Mouse (Mus musculus): ENCODE measurements around the gene Kif5a. TPM values are rescaled to one million over a fixed set of nuclear protein-coding genes. Genes with fewer than 3 reads are reported as not detected.
"Not testable (repeated sequence)": the region's sequence is repeated elsewhere in the genome, so short reads cannot be mapped to it uniquely, and the experiment has no call there.

Gene Kif5a
- polyA plus RNA-seq, 1 experiment = 0.14 TPM

- Histone ChIP-seq H3K79me2 (ENCODE audit: control insufficient read depth, insufficient read depth) (peaks cover 2% of the 10 kb centered on the region), H3K4me2 (ENCODE audit: low read depth) (peak overlapping the region; percentile 99), H3K4me3 (peak overlapping the region; percentile 93), H3K27me3 (ENCODE audit: control insufficient read depth, insufficient read depth, insufficient read length) (no peaks in the 10 kb centered on the region), H3ac (ENCODE audit: control insufficient read depth, insufficient read length) (peak overlapping the region; percentile 75), H3K36me3 (ENCODE audit: control insufficient read depth, insufficient read depth) (peaks cover 5% of the 10 kb centered on the region)
- TF ChIP-seq MYOD1 (IDR thresholded peaks at IDR 0.05; ENCODE audit: control insufficient read depth in 1 of 3, insufficient read length in 2 of 3, low read depth in 2 of 3) (no peak), USF1 (IDR thresholded peaks at IDR 0.05; ENCODE audit: low read depth) (no peak), MYOG (IDR thresholded peaks at IDR 0.05; ENCODE audit: control insufficient read depth in 1 of 3, insufficient read depth in 1 of 3, insufficient read length in 2 of 3, low read depth in 2 of 3) (no peak), POLR2AphosphoS2 (IDR thresholded peaks at IDR 0.05; ENCODE audit: insufficient read length, low read depth) (no peak), E2F4 (IDR thresholded peaks at IDR 0.05; ENCODE audit: insufficient read depth) (no peak), TCF3 (IDR thresholded peaks at IDR 0.05; ENCODE audit: insufficient read length, low read depth) (no peak), POLR2A (IDR thresholded peaks at IDR 0.05; ENCODE audit: insufficient read length, low read depth) (no peak), CEBPB (IDR thresholded peaks at IDR 0.05; ENCODE audit: insufficient read depth, poor library complexity, severe bottlenecking) (no peak), SRF (IDR thresholded peaks at IDR 0.05; ENCODE audit: control insufficient read depth, insufficient read length, low read depth) (no peak), TCF12 (IDR thresholded peaks at IDR 0.05; ENCODE audit: insufficient read depth, poor library complexity, severe bottlenecking) (no peak), REST (IDR thresholded peaks at IDR 0.05; ENCODE audit: insufficient read depth, insufficient read length) (no peak), MAX (IDR thresholded peaks at IDR 0.05; ENCODE audit: low read depth) (no peak)
These were observed 66.8 kb downstream of the Kif5a start for GRCm38 (mm10) chr10:127196392-127196791.

GRCm38 (mm10) chr10:127195328-127196129 lies 67.6 kb downstream of the Kif5a start, which contains the start of gene Dtx3:
TSS of gene Dtx3 (minus strand) at chr10:127195728.
- Histone ChIP-seq H3ac (ENCODE audit: control insufficient read depth, insufficient read length) (peak within 1 kb of the TSS; percentile 75), H3K36me3 (ENCODE audit: control insufficient read depth, insufficient read depth) (no peaks in the 10 kb centered on the region), H3K79me2 (ENCODE audit: control insufficient read depth, insufficient read depth) (peaks cover 2% of the 10 kb centered on the region), H3K27me3 (ENCODE audit: control insufficient read depth, insufficient read depth, insufficient read length) (no peaks in the 10 kb centered on the region), H3K4me3 (peak within 1 kb of the TSS; percentile 93), H3K4me2 (ENCODE audit: low read depth) (peak within 1 kb of the TSS; percentile 99)
- no peak for TF ChIP-seq MAX (IDR thresholded peaks at IDR 0.05; ENCODE audit: low read depth)
- TF ChIP-seq SRF (IDR thresholded peaks at IDR 0.05; ENCODE audit: control insufficient read depth, insufficient read length, low read depth) = no peak
- no peak for TF ChIP-seq REST (IDR thresholded peaks at IDR 0.05; ENCODE audit: insufficient read depth, insufficient read length)
- no peak for TF ChIP-seq TCF12 (IDR thresholded peaks at IDR 0.05; ENCODE audit: insufficient read depth, poor library complexity, severe bottlenecking)
- TF ChIP-seq E2F4 (IDR thresholded peaks at IDR 0.05; ENCODE audit: insufficient read depth) = no peak
- no peak for TF ChIP-seq TCF3 (IDR thresholded peaks at IDR 0.05; ENCODE audit: insufficient read length, low read depth)
- peak; percentile 62 for TF ChIP-seq POLR2A (IDR thresholded peaks at IDR 0.05; ENCODE audit: insufficient read length, low read depth)
- no peak for TF ChIP-seq POLR2AphosphoS2 (IDR thresholded peaks at IDR 0.05; ENCODE audit: insufficient read length, low read depth)
- TF ChIP-seq MYOG (IDR thresholded peaks at IDR 0.05; ENCODE audit: control insufficient read depth in 1 of 3, insufficient read depth in 1 of 3, insufficient read length in 2 of 3, low read depth in 2 of 3) = no peak
- TF ChIP-seq USF1 (IDR thresholded peaks at IDR 0.05; ENCODE audit: low read depth) = peak; percentile 76
- TF ChIP-seq MYOD1 (IDR thresholded peaks at IDR 0.05; ENCODE audit: control insufficient read depth in 1 of 3, insufficient read length in 2 of 3, low read depth in 2 of 3) = no peak
- no peak for TF ChIP-seq CEBPB (IDR thresholded peaks at IDR 0.05; ENCODE audit: insufficient read depth, poor library complexity, severe bottlenecking)

- H3K4me2 ChIP-seq (ENCODE audit: low read depth) = peak overlapping the region; percentile 84
- H3K27me3 ChIP-seq (ENCODE audit: control insufficient read depth, insufficient read depth, insufficient read length) = no peaks in the 10 kb centered on the region
- TF ChIP-seq MYOD1 (IDR thresholded peaks at IDR 0.05; ENCODE audit: control insufficient read depth in 1 of 3, insufficient read length in 2 of 3, low read depth in 2 of 3) (no peak), USF1 (IDR thresholded peaks at IDR 0.05; ENCODE audit: low read depth) (no peak), POLR2AphosphoS2 (IDR thresholded peaks at IDR 0.05; ENCODE audit: insufficient read length, low read depth) (peak; percentile 63), E2F4 (IDR thresholded peaks at IDR 0.05; ENCODE audit: insufficient read depth) (no peak), TCF3 (IDR thresholded peaks at IDR 0.05; ENCODE audit: insufficient read length, low read depth) (no peak), SRF (IDR thresholded peaks at IDR 0.05; ENCODE audit: control insufficient read depth, insufficient read length, low read depth) (no peak), POLR2A (IDR thresholded peaks at IDR 0.05; ENCODE audit: insufficient read length, low read depth) (peak; percentile 67), REST (IDR thresholded peaks at IDR 0.05; ENCODE audit: insufficient read depth, insufficient read length) (no peak), MYOG (IDR thresholded peaks at IDR 0.05; ENCODE audit: control insufficient read depth in 1 of 3, insufficient read depth in 1 of 3, insufficient read length in 2 of 3, low read depth in 2 of 3) (no peak)
- peak overlapping the region; percentile 75 for H3ac ChIP-seq (ENCODE audit: control insufficient read depth, insufficient read length)
- no peaks in the 10 kb centered on the region for H3K36me3 ChIP-seq (ENCODE audit: control insufficient read depth, insufficient read depth)
- peaks cover 2% of the 10 kb centered on the region for H3K79me2 ChIP-seq (ENCODE audit: control insufficient read depth, insufficient read depth)
- peak overlapping the region; percentile 93 for H3K4me3 ChIP-seq
These were observed 68.5 kb downstream of the Kif5a start for GRCm38 (mm10) chr10:127194428-127195327.

- H3K4me2 ChIP-seq (ENCODE audit: low read depth) = no peak overlapping the region
- TF ChIP-seq SRF (IDR thresholded peaks at IDR 0.05; ENCODE audit: control insufficient read depth, insufficient read length, low read depth) = no peak
- no peak for TF ChIP-seq TCF12 (IDR thresholded peaks at IDR 0.05; ENCODE audit: insufficient read depth, poor library complexity, severe bottlenecking)
- no peak for TF ChIP-seq POLR2AphosphoS2 (IDR thresholded peaks at IDR 0.05; ENCODE audit: insufficient read length, low read depth)
- TF ChIP-seq REST (IDR thresholded peaks at IDR 0.05; ENCODE audit: insufficient read depth, insufficient read length) = no peak
- no peak for TF ChIP-seq E2F4 (IDR thresholded peaks at IDR 0.05; ENCODE audit: insufficient read depth)
- TF ChIP-seq MYOD1 (IDR thresholded peaks at IDR 0.05; ENCODE audit: control insufficient read depth in 1 of 3, insufficient read length in 2 of 3, low read depth in 2 of 3) = no peak
- no peak for TF ChIP-seq MYOG (IDR thresholded peaks at IDR 0.05; ENCODE audit: control insufficient read depth in 1 of 3, insufficient read depth in 1 of 3, insufficient read length in 2 of 3, low read depth in 2 of 3)
- no peak for TF ChIP-seq CEBPB (IDR thresholded peaks at IDR 0.05; ENCODE audit: insufficient read depth, poor library complexity, severe bottlenecking)
These were observed 70.1 kb downstream of the Kif5a start for GRCm38 (mm10) chr10:127193011-127193410.

GRCm38 (mm10) chr10:127192057-127192328 lies 71.2 kb downstream of the Kif5a start:
- not testable (repeated sequence) for H3K79me2 ChIP-seq (ENCODE audit: control insufficient read depth, insufficient read depth); H3K27me3 ChIP-seq (ENCODE audit: control insufficient read depth, insufficient read depth, insufficient read length); H3K4me3 ChIP-seq; H3K4me2 ChIP-seq (ENCODE audit: low read depth); H3K36me3 ChIP-seq (ENCODE audit: control insufficient read depth, insufficient read depth); H3ac ChIP-seq (ENCODE audit: control insufficient read depth, insufficient read length)

More at GRCm38 (mm10) chr10:127193011-127193410, 70.1 kb downstream of the Kif5a start:
- Histone ChIP-seq H3K27me3 (ENCODE audit: control insufficient read depth, insufficient read depth, insufficient read length) (no peaks in the 10 kb centered on the region), H3K36me3 (ENCODE audit: control insufficient read depth, insufficient read depth) (no peaks in the 10 kb centered on the region), H3K79me2 (ENCODE audit: control insufficient read depth, insufficient read depth) (peaks cover 2% of the 10 kb centered on the region), H3ac (ENCODE audit: control insufficient read depth, insufficient read length) (no peak overlapping the region), H3K4me3 (no peak overlapping the region)
